Mouse (Mus musculus) hindbrain, embryonic 10.5 days (tissue): ENCODE results near the gene Cabp2. TPM values are rescaled to one million over a fixed set of nuclear protein-coding genes. Genes with fewer than 3 reads are reported as not detected.

Source experiments
- DNase-seq: peaks from one replicate; pipeline ENCODE4 v3.0.0-alpha.2; 2017; ENCODE audit warnings: low spot score
- H3K27ac ChIP-seq: fragments of 300-500 bp; sonication (generic); 2 replicates; pipeline ENCODE4 v1.5.1; 2016; ENCODE audit warnings: mild to moderate bottlenecking, moderate library complexity
- H3K27me3 ChIP-seq: fragments of 300-500 bp; sonication (generic); 2 replicates; pipeline ENCODE4 v1.6.1; 2016; ENCODE audit warnings: mild to moderate bottlenecking; ENCODE audit not compliant: poor library complexity, insufficient read depth, severe bottlenecking
- H3K36me3 ChIP-seq: fragments of 300-500 bp; sonication (generic); 2 replicates; pipeline ENCODE4 v1.6.1; 2016; ENCODE audit warnings: mild to moderate bottlenecking, moderate library complexity
- H3K4me1 ChIP-seq: fragments of 300-500 bp; sonication (generic); replicated peaks from 2 replicates; pipeline ENCODE4 v1.6.1; 2016; ENCODE audit warnings: mild to moderate bottlenecking
- H3K4me3 ChIP-seq: fragments of 300-500 bp; sonication (generic); 2 replicates; pipeline ENCODE4 v1.5.1; 2016; ENCODE audit warnings: mild to moderate bottlenecking, moderate library complexity
- H3K9me3 ChIP-seq: fragments of 300-500 bp; sonication (generic); 2 replicates; pipeline ENCODE4 v1.6.1; 2016; ENCODE audit warnings: mild to moderate bottlenecking, moderate library complexity
- WGBS: fragments of 180-500 bp; shearing (Covaris S2); methylation state at CpG from one replicate; pipeline ENCODE4 v1.1.7; 2016; 5-methylcytosine and 5-hydroxymethylcytosine counted together
- polyA plus RNA-seq: library from polyadenylated mRNA; unstranded; fragments of >200 nt; fragmentation: Nextera tagmentation; extraction: Ambion mirVana; gene quantifications from 2 replicates; pipeline ENCODE4 v1.2.1, GENCODE M21; 2016

Cabp2 gene
- polyA plus RNA-seq, 1 experiment from 2014 or later = not detected

GRCm38 (mm10) chr19:4100718-4101261 lies 19.4 kb downstream of the Cabp2 start:
- Histone ChIP-seq H3K27ac (peak overlapping the region; percentile 77), H3K36me3 (no peaks in the 10 kb centered on the region), H3K9me3 (no peaks in the 10 kb centered on the region), H3K27me3 (peaks cover 55% of the 10 kb centered on the region), H3K4me3 (peak overlapping the region; percentile 63), H3K4me1 (peaks cover 58% of the 10 kb centered on the region)
- peak; percentile 67 for DNase-seq
- under 1% methylated on average over 52 of the region's 52 CpGs for WGBS

DNA sequence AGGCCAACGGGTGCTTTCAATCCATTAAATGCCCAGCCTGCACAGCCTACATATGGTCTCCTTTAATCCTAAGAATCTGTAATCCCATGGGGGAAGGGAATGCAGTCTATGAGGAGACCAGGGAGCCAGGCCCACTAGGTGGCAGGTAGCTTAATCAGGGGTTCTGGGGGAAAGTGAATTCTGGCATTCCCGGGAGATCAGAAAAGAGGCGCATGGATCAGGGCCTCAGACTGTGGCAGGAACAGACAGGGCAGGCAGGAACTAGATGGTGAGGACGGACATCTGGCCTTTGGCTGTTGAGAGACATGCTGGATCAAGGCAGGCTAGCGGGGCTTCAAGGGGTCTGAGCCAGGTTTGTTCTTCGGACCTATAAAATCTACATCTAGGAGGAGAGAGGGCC lies 20.1 kb downstream of the Cabp2 start:
- Histone ChIP-seq H3K4me3 (peak overlapping the region; percentile 63), H3K27me3 (peaks cover 55% of the 10 kb centered on the region), H3K4me1 (peaks cover 51% of the 10 kb centered on the region), H3K9me3 (no peaks in the 10 kb centered on the region), H3K36me3 (no peaks in the 10 kb centered on the region), H3K27ac (no peak overlapping the region)
- DNase-seq = no peak
- WGBS = 55% methylated on average over 6 of the region's 6 CpGs

DNA sequence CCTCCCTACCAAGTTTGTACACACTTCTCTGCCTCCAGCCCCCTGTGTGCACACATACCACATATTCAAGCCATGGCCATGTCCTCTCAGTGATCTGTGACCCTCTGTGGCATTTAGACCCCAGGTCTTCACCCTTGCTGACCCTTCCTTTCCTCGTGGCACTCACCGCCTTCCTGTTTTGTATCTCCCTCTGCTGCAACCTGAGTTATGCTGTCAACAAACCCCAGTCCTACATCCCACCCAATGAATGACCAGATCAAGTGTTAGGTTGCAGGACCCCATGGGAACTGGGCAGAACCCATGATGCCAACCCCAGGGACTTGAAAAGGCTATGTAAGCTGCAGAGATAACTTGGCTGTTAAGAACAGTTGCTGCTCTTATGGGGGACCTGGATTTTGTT lies 20.7 kb downstream of the Cabp2 start:
- WGBS = 72% methylated on average over 2 of the region's 2 CpGs
- H3K27me3 ChIP-seq = peaks cover 55% of the 10 kb centered on the region
- no peaks in the 10 kb centered on the region for H3K9me3 ChIP-seq
- H3K27ac ChIP-seq = no peak overlapping the region
- peaks cover 50% of the 10 kb centered on the region for H3K4me1 ChIP-seq
- no peak for DNase-seq
- H3K4me3 ChIP-seq = no peak overlapping the region
- H3K36me3 ChIP-seq = no peaks in the 10 kb centered on the region

DNA sequence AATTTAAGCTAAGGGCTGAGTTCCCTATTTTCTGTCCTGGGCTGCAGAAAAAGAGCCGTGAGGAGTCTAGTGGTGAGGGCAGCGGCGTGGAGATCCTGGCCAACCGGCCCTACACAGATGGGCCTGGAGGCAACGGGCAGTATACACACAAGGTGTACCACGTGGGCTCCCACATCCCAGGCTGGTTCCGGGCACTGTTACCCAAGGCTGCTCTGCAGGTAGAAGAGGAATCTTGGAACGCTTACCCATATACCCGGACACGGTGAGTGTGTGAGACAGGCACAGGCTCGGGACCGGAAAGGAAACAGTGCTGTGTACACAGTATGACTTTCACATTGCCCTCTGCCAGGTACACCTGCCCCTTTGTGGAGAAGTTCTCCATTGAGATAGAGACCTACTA lies 21.2 kb downstream of the Cabp2 start:
- Histone ChIP-seq H3K9me3 (no peaks in the 10 kb centered on the region), H3K4me1 (peaks cover 46% of the 10 kb centered on the region), H3K27ac (no peak overlapping the region), H3K4me3 (no peak overlapping the region), H3K36me3 (no peaks in the 10 kb centered on the region), H3K27me3 (peaks cover 55% of the 10 kb centered on the region)
- no peak for DNase-seq
- 94% methylated on average over 12 of the region's 12 CpGs for WGBS

DNA sequence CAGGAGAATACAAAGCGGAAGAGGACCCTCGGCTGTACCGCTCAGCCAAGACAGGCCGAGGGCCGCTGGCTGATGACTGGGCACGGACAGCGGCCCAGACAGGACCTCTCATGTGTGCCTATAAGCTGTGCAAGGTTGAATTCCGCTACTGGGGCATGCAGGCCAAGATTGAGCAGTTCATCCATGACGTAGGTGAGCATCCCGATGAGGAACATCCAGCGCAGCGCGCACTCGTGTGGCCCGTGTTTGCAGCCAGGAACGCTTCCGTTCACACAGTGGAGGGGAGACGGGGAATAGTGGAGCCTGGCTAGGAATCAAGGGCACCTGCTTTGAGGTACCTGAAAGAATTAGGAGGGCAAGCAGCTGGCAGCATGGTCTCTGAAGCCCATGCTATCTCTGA lies 21.9 kb downstream of the Cabp2 start:
- peaks cover 54% of the 10 kb centered on the region for H3K27me3 ChIP-seq
- no peaks in the 10 kb centered on the region for H3K36me3 ChIP-seq
- H3K27ac ChIP-seq = no peak overlapping the region
- no peaks in the 10 kb centered on the region for H3K9me3 ChIP-seq
- DNase-seq = no peak
- no peak overlapping the region for H3K4me3 ChIP-seq
- 93% methylated on average over 18 of the region's 18 CpGs for WGBS
- peaks cover 40% of the 10 kb centered on the region for H3K4me1 ChIP-seq

GRCm38 (mm10) chr19:4103792-4104191 lies 22.4 kb downstream of the Cabp2 start:
- no peak overlapping the region for H3K4me3 ChIP-seq
- H3K36me3 ChIP-seq = no peaks in the 10 kb centered on the region
- DNase-seq = no peak
- WGBS = 77% methylated on average over 3 of the region's 3 CpGs
- no peaks in the 10 kb centered on the region for H3K9me3 ChIP-seq
- H3K27ac ChIP-seq = no peak overlapping the region
- H3K27me3 ChIP-seq = peaks cover 50% of the 10 kb centered on the region
- H3K4me1 ChIP-seq = peaks cover 35% of the 10 kb centered on the region

- 93% methylated on average over 16 of the region's 16 CpGs for WGBS
- Histone ChIP-seq H3K4me3 (no peak overlapping the region), H3K4me1 (peaks cover 25% of the 10 kb centered on the region), H3K27ac (no peak overlapping the region), H3K27me3 (peaks cover 42% of the 10 kb centered on the region), H3K9me3 (no peaks in the 10 kb centered on the region), H3K36me3 (no peaks in the 10 kb centered on the region; the same call in 1 of the 2 replicates)
- DNase-seq = no peak
Observed at GRCm38 (mm10) chr19:4104675-4105194, 23.4 kb downstream of the Cabp2 start.

DNA sequence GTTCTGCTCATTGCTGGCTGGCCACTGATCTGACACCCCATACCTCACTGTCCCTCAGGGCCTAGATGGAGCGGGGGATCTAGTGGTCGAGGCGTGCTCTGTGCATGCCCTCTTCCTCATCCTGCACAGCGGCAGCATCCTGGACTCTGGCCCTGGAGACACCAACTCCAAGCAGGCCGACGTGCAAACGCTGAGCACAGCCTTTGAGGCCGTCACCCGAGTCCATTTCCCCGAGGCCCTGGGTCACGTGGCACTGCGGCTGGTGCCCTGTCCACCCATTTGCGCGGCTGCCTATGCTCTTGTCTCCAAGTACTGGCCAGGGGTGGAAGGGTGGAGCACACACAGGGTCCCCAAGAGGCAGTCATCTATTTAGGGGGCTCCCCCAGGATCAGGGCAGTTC lies 25.3 kb downstream of the Cabp2 start:
- Histone ChIP-seq H3K9me3 (no peaks in the 10 kb centered on the region), H3K27ac (no peak overlapping the region), H3K27me3 (peaks cover 23% of the 10 kb centered on the region), H3K4me1 (peaks cover 11% of the 10 kb centered on the region), H3K36me3 (peaks cover 7% of the 10 kb centered on the region), H3K4me3 (no peak overlapping the region)
- WGBS = 93% methylated on average over 14 of the region's 14 CpGs
- no peak for DNase-seq

- Histone ChIP-seq H3K36me3 (peaks cover 26% of the 10 kb centered on the region), H3K4me3 (no peak overlapping the region), H3K9me3 (no peaks in the 10 kb centered on the region), H3K4me1 (0 out of 2 replicates have a peak, but pooled peaks cover 5% of the 10 kb centered on the region), H3K27ac (no peak overlapping the region), H3K27me3 (0 out of 2 replicates have a peak, but pooled peaks cover 4% of the 10 kb centered on the region)
- no peak for DNase-seq
- 86% methylated on average over 9 of the region's 9 CpGs for WGBS
Observed at GRCm38 (mm10) chr19:4108535-4108934, 27.2 kb downstream of the Cabp2 start.

- H3K9me3 ChIP-seq = no peaks in the 10 kb centered on the region
- peaks cover 5% of the 10 kb centered on the region; the same call in 1 of the 2 replicates for H3K4me1 ChIP-seq
- no peaks in the 10 kb centered on the region for H3K27me3 ChIP-seq
- WGBS = 95% methylated on average over 26 of the region's 26 CpGs
- H3K4me3 ChIP-seq = no peak overlapping the region
- H3K36me3 ChIP-seq = peaks cover 63% of the 10 kb centered on the region
- no peak overlapping the region for H3K27ac ChIP-seq
- no peak for DNase-seq
Observed at GRCm38 (mm10) chr19:4112063-4112960, 30.9 kb downstream of the Cabp2 start.

DNA sequence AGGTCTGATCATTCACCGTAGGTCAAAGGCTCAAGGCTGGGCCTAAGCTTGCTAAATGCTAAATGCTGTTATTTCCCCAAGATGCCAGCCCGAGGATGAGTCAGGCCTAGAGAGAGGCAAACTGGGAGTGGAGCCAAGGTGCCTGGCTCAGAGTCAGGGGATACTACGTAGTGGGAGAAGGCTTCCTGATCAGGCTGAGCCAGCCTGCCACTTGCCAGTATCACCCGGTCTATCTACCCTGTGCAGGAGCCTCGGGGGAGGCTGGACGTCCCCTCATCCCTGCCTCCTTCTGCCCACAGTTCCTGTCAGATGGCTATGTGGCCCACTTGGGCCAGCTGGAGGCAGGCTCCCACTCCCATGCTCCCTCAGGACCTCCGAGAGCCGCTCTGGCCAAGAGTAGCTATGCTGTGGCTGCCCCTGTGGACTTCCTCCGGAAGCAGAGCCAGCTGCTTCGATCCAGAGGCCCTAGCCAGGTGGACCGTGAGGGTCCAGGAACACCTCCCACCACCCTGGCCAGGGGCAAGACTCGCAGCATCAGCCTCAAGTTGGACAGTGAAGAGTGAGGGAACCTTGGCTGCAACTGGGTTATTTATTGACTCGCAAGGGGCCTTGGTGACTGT lies 31.9 kb downstream of the Cabp2 start:
- H3K4me3 ChIP-seq = no peak overlapping the region
- no peaks in the 10 kb centered on the region for H3K9me3 ChIP-seq
- no peak for DNase-seq
- H3K27me3 ChIP-seq = no peaks in the 10 kb centered on the region
- H3K4me1 ChIP-seq = peaks cover 5% of the 10 kb centered on the region; the same call in 1 of the 2 replicates
- 86% methylated on average over 13 of the region's 13 CpGs for WGBS
- no peak overlapping the region for H3K27ac ChIP-seq
- peaks cover 73% of the 10 kb centered on the region for H3K36me3 ChIP-seq

GRCm38 (mm10) chr19:4113806-4114230 lies 32.4 kb downstream of the Cabp2 start:
- peaks cover 5% of the 10 kb centered on the region; the same call in 1 of the 2 replicates for H3K4me1 ChIP-seq
- 74% methylated on average over 5 of the region's 5 CpGs for WGBS
- H3K4me3 ChIP-seq = no peak overlapping the region
- H3K27me3 ChIP-seq = no peaks in the 10 kb centered on the region
- DNase-seq = no peak
- peaks cover 75% of the 10 kb centered on the region for H3K36me3 ChIP-seq
- H3K9me3 ChIP-seq = no peaks in the 10 kb centered on the region
- H3K27ac ChIP-seq = no peak overlapping the region
